Mouse (Mus musculus): ENCODE data around the gene Clcn2. TPM values are rescaled to one million over a fixed set of nuclear protein-coding genes. Genes with fewer than 3 reads are reported as not detected.

Gene Clcn2
- polyA plus RNA-seq, 1 experiment = 77.2 TPM

- no peak overlapping the region for H3K4me3 ChIP-seq (ENCODE audit: control insufficient read depth, low read depth, low read length)
- peaks cover 2% of the 10 kb centered on the region for H3K36me3 ChIP-seq (ENCODE audit: control insufficient read depth, insufficient read depth, low read length)
- H3K27ac ChIP-seq (ENCODE audit: control insufficient read depth, insufficient read depth, low read depth, low read length) = no peak overlapping the region
- TF ChIP-seq CTCF (IDR thresholded peaks at IDR 0.05; ENCODE audit: control insufficient read depth, insufficient read depth, insufficient replicate concordance, low read depth, low read length) (no peak), POLR2A (IDR thresholded peaks at IDR 0.05; ENCODE audit: control insufficient read depth, low read depth, low read length) (no peak)
- H3K27me3 ChIP-seq (ENCODE audit: control insufficient read depth, insufficient read depth, low read length) = no peaks in the 10 kb centered on the region
- H3K4me1 ChIP-seq (ENCODE audit: control insufficient read depth, insufficient read depth, low read length) = no peaks in the 10 kb centered on the region; the same call in 1 of the 2 replicates
These were observed 64.2 kb downstream of the Clcn2 start for GRCm38 (mm10) chr16:20653315-20653714.

Other genes starting within 250 kb of the Clcn2 start
- 38.7 and 41.8 TPM in 2 replicates for gene Eif2b5, start 218.9 kb downstream of the Clcn2 start, polyA plus RNA-seq (2012; rRNA removed)
- gene Dvl3, start 200.8 kb downstream of the Clcn2 start, polyA plus RNA-seq (2012; rRNA removed) = 10.2 and 11.6 TPM in 2 replicates
- 112 and 119 TPM in 2 replicates for gene Ap2m1, start 182.3 kb downstream of the Clcn2 start, polyA plus RNA-seq (2012; rRNA removed)
- gene Abcf3, start 169.2 kb downstream of the Clcn2 start, polyA plus RNA-seq (2012; rRNA removed) = 77.2 and 83.0 TPM in 2 replicates
- gene Vwa5b2, start 128.3 kb downstream of the Clcn2 start, polyA plus RNA-seq (2012; rRNA removed) = 0.09 and 0.13 TPM in 2 replicates
- gene Eef1akmt4, start 106.2 kb downstream of the Clcn2 start, polyA plus RNA-seq (2012; rRNA removed) = 5.1 and 5.4 TPM in 2 replicates
- gene Gm49333, start 106.1 kb downstream of the Clcn2 start, polyA plus RNA-seq (2012; rRNA removed) = 0.11 and 0.15 TPM in 2 replicates
- 18.8 and 22.5 TPM in 2 replicates for gene Alg3, start 106.0 kb downstream of the Clcn2 start, polyA plus RNA-seq (2012; rRNA removed)
- 21.5 and 22.1 TPM in 2 replicates for gene Camk2n2, start 96.5 kb downstream of the Clcn2 start, polyA plus RNA-seq (2012; rRNA removed)
- 0.35 and 0.41 TPM in 2 replicates for gene Ece2, start 87.9 kb downstream of the Clcn2 start, polyA plus RNA-seq (2012; rRNA removed)
- 241 and 287 TPM in 2 replicates for gene Psmd2, start 66.1 kb downstream of the Clcn2 start, polyA plus RNA-seq (2012; rRNA removed)
- 251 and 267 TPM in 2 replicates for gene Eif4g1, start 49.4 kb downstream of the Clcn2 start, polyA plus RNA-seq (2012; rRNA removed)
- 102 and 116 TPM in 2 replicates for gene Fam131a, start 24.5 kb downstream of the Clcn2 start, polyA plus RNA-seq (2012; rRNA removed)
- gene Polr2h, start 81 bp downstream of the Clcn2 start, polyA plus RNA-seq (2012; rRNA removed) = 10.1 and 11.0 TPM in 2 replicates
- gene Chrd, start 15.4 kb upstream of the Clcn2 start, polyA plus RNA-seq (2012; rRNA removed) = 1.6 and 2.9 TPM in 2 replicates
- 0.22 and 0.53 TPM in 2 replicates for gene Thpo, start 16.8 kb upstream of the Clcn2 start, polyA plus RNA-seq (2012; rRNA removed)